Mouse (Mus musculus): Measurements from ENCODE around the gene Gm10477. TPM values are rescaled to one million over a fixed set of nuclear protein-coding genes. Genes with fewer than 3 reads are reported as not detected.
"Not testable (repeated sequence)": the region's sequence is repeated elsewhere in the genome, so short reads cannot be mapped to it uniquely, and the experiment has no call there.

Gene Gm10477
- total RNA-seq (2022), result not detected

DNA sequence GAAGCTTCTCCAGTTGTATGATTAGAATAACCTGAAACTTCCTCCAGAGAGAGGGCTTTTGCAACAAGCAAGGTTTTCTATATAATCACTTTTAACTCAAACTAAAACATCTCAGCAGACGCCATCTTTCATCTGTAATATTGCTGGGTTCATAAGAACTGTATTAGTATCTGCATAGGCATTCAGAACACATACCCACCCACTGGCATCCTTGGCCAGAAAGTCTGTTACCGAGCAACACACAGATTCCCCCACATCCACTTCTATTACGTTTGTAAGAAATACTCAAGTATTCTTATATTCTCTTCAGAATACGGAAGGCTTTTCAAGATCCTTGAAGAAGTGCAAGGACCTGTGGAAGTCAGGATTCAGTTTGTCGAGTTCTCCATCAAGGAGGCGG, at the start of gene Gm10477:
Gm10477 (plus strand) TSS at position 301 of the 400 bp plus-strand sequence.
- DNase-seq (ENCODE audit: low spot score in 2 of 2), result not testable (repeated sequence)

DNA sequence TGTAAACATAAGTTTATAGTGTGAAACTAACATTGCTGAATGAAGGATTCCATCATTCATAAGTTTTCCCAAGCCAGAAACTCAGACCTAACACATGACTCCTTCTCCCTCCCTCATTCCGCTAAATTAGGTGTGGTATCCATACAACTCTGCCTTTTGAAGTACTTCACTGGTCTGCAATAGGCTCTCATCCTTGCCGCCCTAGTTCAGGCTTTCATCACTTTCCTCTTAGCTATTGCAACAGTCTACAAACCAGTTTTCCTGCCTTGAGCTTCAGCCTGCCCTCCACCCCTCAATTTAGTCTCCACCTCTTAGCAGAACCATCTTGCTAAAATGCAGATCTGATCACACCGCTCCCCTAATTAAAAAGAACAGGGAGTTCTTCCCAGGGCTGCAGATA, 47.0 kb upstream of the Gm10477 start:
- DNase-seq (ENCODE audit: low spot score in 2 of 2), result no peak

DNA sequence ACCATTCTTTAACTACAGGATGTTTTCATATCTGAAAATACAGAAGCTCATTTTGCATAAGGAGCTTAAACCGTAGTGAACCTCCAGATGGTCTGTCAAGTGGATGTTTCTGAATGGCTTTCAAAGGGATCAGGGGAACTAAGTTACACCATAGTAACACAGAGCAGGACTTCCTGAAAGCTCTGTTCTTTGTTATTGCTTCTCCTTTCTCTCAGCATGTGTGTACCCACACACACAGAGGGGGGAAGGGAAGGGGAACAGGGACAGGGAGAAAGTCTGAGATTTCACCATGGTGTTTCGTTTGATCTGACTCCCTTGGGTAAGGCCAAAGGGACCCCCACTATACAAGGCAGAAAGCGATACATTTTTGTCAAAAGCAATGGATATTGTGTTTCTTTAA, 42.6 kb upstream of the Gm10477 start:
- DNase-seq (ENCODE audit: low spot score in 2 of 2), result no peak

GRCm38 (mm10) chrX:56489758-56490157, 34.8 kb upstream of the Gm10477 start:
- peak in 1 of 2 experiments; percentile 10 for DNase-seq (ENCODE audit: low spot score in 2 of 2)

GRCm38 (mm10) chrX:56497241-56497640, 27.3 kb upstream of the Gm10477 start:
- no peak for DNase-seq (ENCODE audit: low spot score in 2 of 2)

DNA sequence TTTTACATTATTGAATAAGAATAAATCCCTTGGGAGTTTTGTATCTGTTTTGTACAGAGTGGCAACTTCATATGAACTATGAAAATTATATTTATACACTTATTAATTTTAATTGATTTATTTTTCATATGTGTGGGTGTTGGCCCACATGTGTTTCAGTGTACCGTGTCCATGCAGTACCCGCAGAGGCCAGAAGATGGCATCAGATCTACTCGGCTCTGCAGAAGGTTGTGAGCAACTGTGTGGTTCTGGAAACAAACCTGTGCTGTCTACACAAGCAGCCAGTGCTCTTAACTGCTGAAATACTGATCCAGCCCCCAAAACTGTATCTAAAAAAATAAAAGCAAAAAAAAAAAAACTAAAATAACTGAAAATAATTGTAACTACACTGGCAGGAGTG, 6.7 kb downstream of the Gm10477 start:
- DNase-seq (ENCODE audit: low spot score in 2 of 2), result peak; percentile 28 to 32

DNA sequence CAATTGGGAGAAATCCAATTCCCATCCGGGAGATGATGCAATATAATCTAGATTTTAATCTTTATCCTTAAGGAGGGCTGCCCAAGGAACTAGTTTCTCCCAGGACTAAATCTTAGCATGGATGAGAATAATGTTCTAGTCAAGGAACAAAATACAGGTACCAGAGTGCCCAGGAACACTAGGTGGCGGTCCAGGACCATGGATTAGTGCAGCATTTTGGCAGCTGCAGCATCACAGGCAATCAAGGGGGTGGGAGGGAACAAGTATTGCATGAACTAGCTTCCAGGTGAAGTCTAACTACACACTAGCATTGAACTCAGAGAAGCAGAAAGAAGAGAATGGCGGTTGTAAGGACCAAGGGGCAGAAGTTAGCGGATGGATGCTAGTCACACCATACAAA, 12.6 kb downstream of the Gm10477 start:
- DNase-seq (ENCODE audit: low spot score in 2 of 2), result no peak

DNA sequence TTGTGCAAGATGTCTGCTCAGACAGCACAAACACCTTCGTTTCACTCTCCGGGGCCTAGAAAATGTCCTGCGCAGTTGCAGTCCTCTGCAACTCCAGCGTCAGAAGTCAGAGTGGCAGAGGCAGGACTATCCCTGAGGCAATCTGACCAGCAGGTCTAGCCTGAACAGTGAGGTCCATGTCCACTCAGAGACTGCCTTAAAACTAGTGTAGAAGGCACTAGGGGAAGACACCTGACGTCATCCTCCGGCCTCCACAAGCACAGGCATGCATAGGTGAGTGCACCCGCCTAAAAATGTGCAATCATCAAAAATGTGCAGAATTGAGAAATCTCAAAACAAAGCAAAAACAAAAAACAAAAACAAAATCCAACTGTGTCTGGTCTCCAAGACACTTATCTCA, 25.0 kb downstream of the Gm10477 start, which contains the start of gene Gm648:
Gm648 (minus strand) TSS at position 101 of the 400 bp plus-strand sequence.
- no peak for DNase-seq (ENCODE audit: low spot score in 2 of 2)

- no peak for DNase-seq (ENCODE audit: low spot score in 2 of 2)
Observed at GRCm38 (mm10) chrX:56553584-56553983, 29.0 kb downstream of the Gm10477 start.

GRCm38 (mm10) chrX:56572465-56572864, 47.9 kb downstream of the Gm10477 start:
- DNase-seq (ENCODE audit: low spot score in 2 of 2), result no peak

Other genes starting within 250 kb of the Gm10477 start
- gene Zfp449, start 178.3 kb upstream of the Gm10477 start, total RNA-seq (2022), result 1 to 10 TPM; 3.9 to 5.1 (median 4.2) TPM
- gene Smim10l2a, start 150.2 kb upstream of the Gm10477 start, total RNA-seq (2022), result 10 to 100 TPM; 17.2 to 22.5 (median 20.0) TPM
- gene Gm2174, start 76.8 kb upstream of the Gm10477 start, total RNA-seq (2022), result not detected
- gene Ints6l, start 69.9 kb upstream of the Gm10477 start, total RNA-seq (2022), result 10 to 100 TPM; 28.6 to 39.6 (median 34.6) TPM
- gene Gm648, start 24.9 kb downstream of the Gm10477 start, total RNA-seq (2022), result not detected
- gene Mmgt1, start 73.3 kb downstream of the Gm10477 start, total RNA-seq (2022), result 10 to 100 TPM; 23.4 to 29.5 (median 25.2) TPM
- gene Slc9a6, start 85.0 kb downstream of the Gm10477 start, total RNA-seq (2022), result 100 to 1,000 TPM in 3 of 4 experiments, 10 to 100 TPM in 1; 95.4 to 122 (median 108) TPM
- gene Fhl1, start 207.0 kb downstream of the Gm10477 start, total RNA-seq (2022), result 100 to 1,000 TPM in 1 of 4 experiments, 10 to 100 TPM in 3; 81.8 to 101 (median 89.4) TPM